Mouse (Mus musculus) liver, embryonic 14.5 days (tissue): ENCODE measurements around the gene Mex3d. TPM values are rescaled to one million over a fixed set of nuclear protein-coding genes. Genes with fewer than 3 reads are reported as not detected.
"Not testable (repeated sequence)": the region's sequence is repeated elsewhere in the genome, so short reads cannot be mapped to it uniquely, and the experiment has no call there.

ENCODE experiments used
- ATAC-seq: fragments of 200-750 bp; cut with Nextera tagmentation; 2 replicates; pipeline ENCODE4 v1.8.0; 2017; ENCODE audit warnings: moderate number of reproducible peaks, mild to moderate bottlenecking, moderate library complexity; ENCODE audit not compliant: insufficient read depth
- DNase-seq, 3 experiments: peaks; one replicate each; pipeline ENCODE4 v3.0.0-alpha.2; 2012 to 2013; ENCODE audit warnings: low read depth in 3 of 3, low spot score in 3 of 3
- H3K27ac ChIP-seq: fragments of 300-500 bp; sonication (generic); 2 replicates; pipeline ENCODE4 v1.5.1; 2014; ENCODE audit warnings: moderate library complexity, mild to moderate bottlenecking, control low read depth, inconsistent platforms
- H3K27me3 ChIP-seq: fragments of 300-500 bp; sonication (generic); 2 replicates; pipeline ENCODE4 v1.6.1; 2014; ENCODE audit warnings: mild to moderate bottlenecking, low read length, moderate library complexity; ENCODE audit not compliant: control insufficient read depth, insufficient read depth
- H3K36me3 ChIP-seq: fragments of 300-500 bp; sonication (generic); replicated peaks from 2 replicates; pipeline ENCODE4 v1.6.1; 2014; ENCODE audit warnings: low read depth; ENCODE audit not compliant: control insufficient read depth, insufficient read depth
- H3K4me1 ChIP-seq, 2 experiments: fragments of 200-500 bp in 1 of 2; fragments of 300-500 bp in 1 of 2; sonication (generic) in 1 of 2; replicated peaks; 2 replicates each; pipeline ENCODE4 v1.6.1; 2012 to 2014; ENCODE audit warnings: antibody characterized with exemption in 1 of 2, inconsistent platforms in 1 of 2, low read length in 1 of 2; ENCODE audit not compliant: control insufficient read depth in 2 of 2, insufficient read depth in 2 of 2
- H3K4me2 ChIP-seq: fragments of 300-500 bp; sonication (generic); 2 replicates; pipeline ENCODE4 v1.6.1; 2014; ENCODE audit warnings: low read depth, mild to moderate bottlenecking, control low read depth, moderate library complexity
- H3K4me3 ChIP-seq, 2 experiments: fragments of 200-500 bp in 1 of 2; fragments of 300-500 bp in 1 of 2; sonication (generic) in 1 of 2; 2 replicates each; pipeline ENCODE4 v1.5.1; 2012 to 2014; ENCODE audit warnings: low read depth in 2 of 2, low read length in 2 of 2, mild to moderate bottlenecking in 2 of 2, control low read depth in 1 of 2, inconsistent platforms in 1 of 2, moderate library complexity in 1 of 2; ENCODE audit not compliant: insufficient read depth in 1 of 2
- H3K9ac ChIP-seq: fragments of 300-500 bp; sonication (generic); replicated peaks from 2 replicates; pipeline ENCODE4 v1.6.1; 2014; ENCODE audit warnings: mild to moderate bottlenecking, control low read depth, moderate library complexity
- H3K9me3 ChIP-seq: fragments of 300-500 bp; sonication (generic); 2 replicates; pipeline ENCODE4 v1.6.1; 2016; ENCODE audit warnings: low read length, mixed read lengths; ENCODE audit not compliant: control insufficient read depth
- CTCF ChIP-seq: IDR thresholded peaks from 2 replicates; pipeline ENCODE4 v1.5.1; 2016; ENCODE audit warnings: antibody characterized with exemption, low read depth, control low read depth
- EP300 ChIP-seq: IDR thresholded peaks from 2 replicates; pipeline ENCODE4 v1.6.1; 2016; ENCODE audit warnings: antibody characterized with exemption, low read depth
- WGBS: fragments of 180-500 bp; shearing (Covaris S2); extraction: QIAGEN DNeasy Blood & Tissue Kit; methylation state at CpG from one replicate; pipeline ENCODE4 v1.1.7; 2014; ENCODE audit not compliant: insufficient replicate concordance; 5-methylcytosine and 5-hydroxymethylcytosine counted together
- polyA plus RNA-seq, 2 experiments: library from polyadenylated mRNA; depleted of rRNA in 1 of 2; stranded (reverse) in 1 of 2; unstranded in 1 of 2; fragments of >200 nt; fragmentation: Nextera tagmentation in 1 of 2; extraction: Ambion mirVana in 1 of 2; gene quantifications; 2 replicates each; pipeline versions ENCODE4 v1.2.1 to v1.2.3; 2012 to 2014

Mex3d gene
- polyA plus RNA-seq, 2 experiments = 0.55 to 3.3 TPM

DNA sequence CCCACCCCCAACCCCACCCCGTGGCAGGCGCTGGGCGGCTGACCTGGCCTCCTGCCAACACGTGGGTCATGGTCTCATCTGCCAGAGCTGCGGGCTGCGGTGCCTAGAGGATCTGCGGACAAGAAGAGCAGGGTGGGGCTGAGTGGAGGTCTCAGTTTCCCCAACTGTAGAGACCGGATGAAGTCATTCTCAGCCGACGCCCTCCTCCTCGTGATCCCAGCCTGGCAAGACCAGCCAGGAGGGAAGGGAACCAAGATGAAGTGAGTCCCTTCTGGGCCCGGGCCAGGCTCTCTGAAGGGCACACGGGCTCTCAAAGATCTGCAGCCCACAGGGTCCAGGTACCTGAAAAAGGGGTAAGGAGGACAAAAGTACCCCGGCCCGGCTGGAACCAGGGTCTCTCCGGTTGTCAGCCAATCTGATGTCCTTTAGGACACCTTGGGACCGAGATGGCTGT, 39.9 kb downstream of the Mex3d start:
- WGBS = 13% methylated on average over 17 of the region's 17 CpGs
- no peak overlapping the region for H3K9ac ChIP-seq

DNA sequence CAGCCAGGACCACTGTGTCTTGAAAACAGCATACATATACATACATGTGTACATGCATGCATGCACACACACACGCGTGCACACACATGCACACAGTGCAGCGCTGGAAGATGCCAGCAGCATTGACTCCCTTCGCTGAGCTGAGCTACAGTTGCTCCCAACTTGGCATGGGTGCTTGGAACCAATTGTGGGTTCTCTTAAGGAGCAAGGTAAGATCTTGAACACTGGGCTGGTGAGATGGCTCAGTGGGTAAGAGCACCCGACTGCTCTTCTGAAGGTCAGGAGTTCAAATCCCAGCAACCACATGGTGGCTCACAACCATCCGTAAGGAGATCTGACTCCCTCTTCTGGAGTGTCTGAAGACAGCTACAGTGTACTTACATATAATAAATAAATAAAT, 41.5 kb downstream of the Mex3d start:
- peaks cover 49% of the 10 kb centered on the region for H3K27me3 ChIP-seq
- H3K4me2 ChIP-seq, H3K9me3 ChIP-seq, DNase-seq, H3K36me3 ChIP-seq, H3K9ac ChIP-seq, ATAC-seq, H3K4me3 ChIP-seq, H3K27ac ChIP-seq: not testable (repeated sequence)
- peaks cover 31 to 38% of the 10 kb centered on the region in 2 experiments for H3K4me1 ChIP-seq
- WGBS = 79% methylated on average over 5 of the region's 6 CpGs

More for the DNA sequence above, 39.9 kb downstream of the Mex3d start:
- no peak for TF ChIP-seq CTCF
- no peak for TF ChIP-seq EP300
- H3K4me2 ChIP-seq = peak overlapping the region; percentile 61
- H3K27ac ChIP-seq = no peak overlapping the region
- DNase-seq = no peak
- peaks cover 44% of the 10 kb centered on the region for H3K27me3 ChIP-seq
- no peak for ATAC-seq
- H3K36me3 ChIP-seq = no peaks in the 10 kb centered on the region
- H3K9me3 ChIP-seq = no peaks in the 10 kb centered on the region
- H3K4me1 ChIP-seq = peaks cover 27 to 35% of the 10 kb centered on the region in 2 experiments
- peak overlapping the region; percentile 48 to 62; a peak in 3 of 4 replicates for H3K4me3 ChIP-seq

DNA sequence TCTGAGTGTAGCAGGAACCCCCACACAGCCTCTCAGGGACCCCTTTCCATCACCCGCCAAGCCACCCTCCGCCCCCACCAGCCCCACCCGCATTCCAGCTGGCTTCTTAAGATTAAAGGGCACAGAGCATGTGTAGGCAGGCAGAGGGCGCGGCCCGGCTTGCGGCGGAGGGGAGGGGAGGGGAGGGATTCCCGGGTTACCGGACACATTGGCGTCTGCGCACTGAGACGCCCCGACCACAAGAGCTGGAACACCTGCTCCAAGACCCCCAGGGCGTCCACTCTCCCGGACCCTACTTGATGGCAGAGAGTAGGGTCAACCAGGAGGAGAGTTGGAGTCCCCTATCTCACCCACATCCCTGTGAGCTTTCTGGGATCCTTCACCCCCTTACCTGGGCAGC, 42.3 kb downstream of the Mex3d start:
- Histone ChIP-seq H3K9ac (peak overlapping the region; percentile 68), H3K4me1 (peaks cover 38 to 46% of the 10 kb centered on the region in 2 experiments), H3K36me3 (no peaks in the 10 kb centered on the region), H3K27ac (peak overlapping the region; percentile 99), H3K27me3 (peaks cover 50% of the 10 kb centered on the region), H3K9me3 (no peaks in the 10 kb centered on the region), H3K4me3 (peak overlapping the region; percentile 48 to 49), H3K4me2 (peak overlapping the region; percentile 90)
- TF ChIP-seq CTCF = 0 out of 2 replicates have a peak, but pooled peaks have one; percentile 27
- TF ChIP-seq EP300 = peak; percentile 35
- peak; percentile 33; the same call in 1 of the 2 replicates for ATAC-seq
- DNase-seq = peak in 2 of 3 experiments; percentile 61 to 64
- WGBS = under 1% methylated on average over 16 of the region's 16 CpGs

DNA sequence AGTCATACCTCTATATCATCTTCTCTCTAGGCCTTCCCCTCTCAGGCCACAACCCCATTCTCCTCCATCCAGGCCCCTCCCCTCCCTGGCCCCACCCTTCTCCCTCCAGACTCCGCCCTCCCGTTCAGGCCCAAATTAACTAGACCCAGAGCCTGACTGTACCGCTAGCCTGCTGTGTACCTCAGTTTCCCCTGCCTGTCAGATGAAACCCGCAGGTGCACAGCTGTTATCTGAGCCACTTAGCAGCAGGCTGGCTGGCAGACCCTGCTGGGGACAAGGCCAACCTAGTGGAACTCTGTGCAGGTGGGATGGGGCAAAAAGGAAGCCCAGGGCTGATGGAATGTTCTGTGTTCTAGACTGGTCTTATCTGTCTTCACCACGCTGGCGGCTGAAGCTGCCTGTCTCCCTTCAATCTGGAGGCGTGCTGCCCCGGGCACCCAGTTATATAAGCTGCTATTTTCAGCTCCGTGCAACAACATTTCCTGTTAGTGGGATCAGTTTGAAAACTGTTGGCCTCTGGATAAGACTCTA, 43.3 kb downstream of the Mex3d start:
- peaks cover 41% of the 10 kb centered on the region for H3K27me3 ChIP-seq
- peak overlapping the region; percentile 49 to 55 for H3K4me3 ChIP-seq
- TF ChIP-seq EP300 (peak; percentile 76), CTCF (no peak)
- H3K9me3 ChIP-seq = no peaks in the 10 kb centered on the region
- peak overlapping the region; percentile 99 for H3K27ac ChIP-seq
- H3K9ac ChIP-seq = peak overlapping the region; percentile 68
- peaks cover 39 to 47% of the 10 kb centered on the region in 2 experiments for H3K4me1 ChIP-seq
- H3K36me3 ChIP-seq = no peaks in the 10 kb centered on the region
- 5% methylated on average over 9 of the region's 9 CpGs for WGBS
- ATAC-seq (peak; percentile 81), DNase-seq (peak; percentile 79 to 86 (median 81))
- H3K4me2 ChIP-seq = peak overlapping the region; percentile 90

DNA sequence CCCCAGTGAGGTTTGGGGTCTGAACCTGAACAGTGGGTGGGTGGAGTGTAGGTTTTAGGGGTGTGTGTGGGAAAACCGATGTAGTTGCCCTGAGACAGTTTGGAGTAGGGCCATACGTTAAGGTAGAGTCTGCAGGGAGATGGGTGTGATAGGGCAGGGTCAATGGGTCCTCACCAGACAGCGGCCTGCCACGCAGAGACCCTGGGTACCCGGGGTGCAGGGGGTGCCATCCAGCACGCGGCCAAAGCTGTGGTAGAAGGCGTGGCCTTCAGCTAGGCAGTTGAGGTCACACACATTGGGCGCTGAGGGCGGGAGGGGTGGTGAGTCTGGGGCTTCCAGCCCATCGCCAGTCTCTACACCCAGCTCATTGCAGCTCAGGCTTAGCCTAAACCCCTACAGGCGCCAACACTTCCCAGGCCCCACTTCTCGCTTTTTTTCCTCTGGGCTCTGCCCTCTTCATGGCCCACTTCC, 44.0 kb downstream of the Mex3d start:
- 18% methylated on average over 13 of the region's 13 CpGs for WGBS
- ATAC-seq = peak; percentile 11; the same call in 1 of the 2 replicates
- H3K9ac ChIP-seq = peak overlapping the region; percentile 54

More for the DNA sequence above, 44.0 kb downstream of the Mex3d start:
- Histone ChIP-seq H3K36me3 (no peaks in the 10 kb centered on the region), H3K4me2 (peak overlapping the region; percentile 90), H3K9me3 (no peaks in the 10 kb centered on the region), H3K27ac (peak overlapping the region; percentile 99), H3K4me3 (peak overlapping the region; percentile 42 to 49), H3K4me1 (peaks cover 39 to 47% of the 10 kb centered on the region in 2 experiments), H3K27me3 (peaks cover 34% of the 10 kb centered on the region)
- no peak for DNase-seq
- TF ChIP-seq CTCF (no peak), EP300 (no peak)
